Mouse (Mus musculus): ENCODE data around the gene Bmi1.
A peak's percentile ranks its signal among the peaks of the same experiment; 100 is the strongest.

Bmi1 gene

DNA sequence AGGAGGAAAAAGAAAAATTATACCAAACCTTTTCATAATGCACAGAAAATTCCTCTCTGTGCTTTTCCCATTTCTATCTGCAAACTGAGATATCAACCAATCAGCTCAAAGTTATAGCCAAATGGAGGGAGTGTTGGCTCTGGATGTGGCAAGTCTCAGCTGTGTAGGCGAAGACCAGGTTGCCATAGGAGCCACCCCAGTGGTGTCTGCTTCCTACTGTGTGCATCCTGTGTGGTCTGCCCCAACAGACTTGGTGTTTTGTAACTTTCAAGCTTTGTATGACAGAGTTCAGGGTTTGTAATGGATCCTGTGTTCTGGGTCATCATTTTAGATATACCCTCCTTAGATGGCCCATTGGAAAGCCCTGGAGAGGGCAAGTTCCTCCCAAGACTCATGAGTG lies 47.6 kb downstream of the Bmi1 start:
- no peak for DNase-seq (ENCODE audit: low read depth, low spot score)

DNA sequence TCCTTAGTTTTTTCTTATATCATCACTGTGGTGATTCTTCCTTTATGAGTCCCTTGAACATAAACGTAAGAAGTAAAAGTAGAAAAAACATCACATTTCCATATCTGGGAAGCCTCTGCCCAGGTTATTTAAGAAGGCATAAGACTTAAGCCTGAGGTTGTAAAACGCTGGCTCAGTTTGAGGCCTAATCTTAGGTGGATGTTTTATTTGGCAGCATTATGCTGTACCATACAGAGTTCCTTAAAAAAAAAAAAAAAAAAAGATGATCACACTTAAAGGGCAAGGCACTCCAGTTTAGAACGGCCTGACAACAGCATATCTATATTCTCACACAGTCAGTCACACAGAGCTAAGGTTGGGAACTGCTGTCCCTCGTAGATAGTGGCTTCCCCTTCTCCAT lies 49.1 kb downstream of the Bmi1 start:
- no peak for DNase-seq (ENCODE audit: low read depth, low spot score)

DNA sequence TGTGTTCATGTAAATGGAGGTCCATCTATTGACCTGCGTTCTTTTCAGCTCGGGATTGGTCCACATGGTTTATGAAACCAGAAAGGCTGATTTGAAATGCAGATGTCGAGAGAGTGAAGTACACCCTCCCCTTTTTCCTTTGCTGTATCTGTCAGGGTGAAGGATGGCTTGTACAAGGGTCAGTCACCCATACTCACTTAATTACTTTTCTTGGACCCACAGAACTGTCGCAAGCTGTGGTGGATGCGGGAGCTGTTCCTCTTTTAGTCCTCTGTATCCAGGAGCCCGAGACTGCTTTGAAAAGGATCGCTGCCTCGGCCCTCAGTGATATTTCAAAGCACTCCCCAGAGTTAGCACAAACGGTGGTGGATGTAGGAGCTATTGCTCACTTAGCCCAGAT lies 54.9 kb downstream of the Bmi1 start:
- DNase-seq (ENCODE audit: low read depth, low spot score): no peak

DNA sequence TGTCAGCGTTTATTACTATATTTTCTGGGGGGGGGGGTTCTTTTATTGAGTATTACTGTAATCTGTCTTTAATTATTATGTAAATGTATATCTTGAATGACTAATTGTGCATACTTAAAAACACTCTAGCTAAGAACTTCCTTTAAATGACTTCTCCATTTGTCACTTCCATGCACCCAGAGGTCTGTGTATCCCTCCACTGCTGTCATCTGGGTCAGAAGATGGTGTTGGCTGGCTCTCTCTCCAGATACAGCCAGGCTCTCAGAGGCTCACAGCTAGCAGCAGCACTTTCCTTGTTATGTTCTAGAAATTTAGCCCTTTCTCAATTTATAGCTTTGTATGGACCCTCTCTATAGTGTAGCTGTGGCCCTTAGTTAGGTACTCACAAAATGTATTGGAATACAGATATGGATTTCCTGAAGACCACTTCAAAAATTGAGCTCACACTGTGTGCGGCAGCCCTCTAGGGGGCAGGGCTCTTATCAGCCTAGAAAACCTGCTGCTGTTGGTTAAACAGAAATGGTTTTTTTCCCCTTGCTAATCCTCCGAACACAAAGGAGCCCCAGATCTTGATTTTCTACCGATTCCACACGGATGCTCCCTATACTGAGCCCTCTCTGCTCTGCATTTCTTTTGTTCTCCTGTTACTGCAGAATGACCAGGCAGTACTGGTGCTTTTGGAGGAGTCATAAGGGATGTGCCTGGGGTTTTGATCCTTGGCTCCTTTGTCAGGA lies 57.7 kb downstream of the Bmi1 start:
- peak; percentile 11 for DNase-seq (ENCODE audit: low read depth, low spot score)

Measured in A20 (cell line).